Mouse (Mus musculus) neutrophil, adult 59 days (primary cell): ENCODE data around the gene Dpysl5. TPM values are rescaled to one million over a fixed set of nuclear protein-coding genes. Genes with fewer than 3 reads are reported as not detected.

ENCODE experiments used
- total RNA-seq, 2 experiments: library from RNA; stranded (reverse); gene quantifications; 1 replicate in 1 of 2; 2 replicates in 1 of 2; pipeline ENCODE4 v1.2.4; 2023

Dpysl5 gene
- not detected for total RNA-seq

DNA sequence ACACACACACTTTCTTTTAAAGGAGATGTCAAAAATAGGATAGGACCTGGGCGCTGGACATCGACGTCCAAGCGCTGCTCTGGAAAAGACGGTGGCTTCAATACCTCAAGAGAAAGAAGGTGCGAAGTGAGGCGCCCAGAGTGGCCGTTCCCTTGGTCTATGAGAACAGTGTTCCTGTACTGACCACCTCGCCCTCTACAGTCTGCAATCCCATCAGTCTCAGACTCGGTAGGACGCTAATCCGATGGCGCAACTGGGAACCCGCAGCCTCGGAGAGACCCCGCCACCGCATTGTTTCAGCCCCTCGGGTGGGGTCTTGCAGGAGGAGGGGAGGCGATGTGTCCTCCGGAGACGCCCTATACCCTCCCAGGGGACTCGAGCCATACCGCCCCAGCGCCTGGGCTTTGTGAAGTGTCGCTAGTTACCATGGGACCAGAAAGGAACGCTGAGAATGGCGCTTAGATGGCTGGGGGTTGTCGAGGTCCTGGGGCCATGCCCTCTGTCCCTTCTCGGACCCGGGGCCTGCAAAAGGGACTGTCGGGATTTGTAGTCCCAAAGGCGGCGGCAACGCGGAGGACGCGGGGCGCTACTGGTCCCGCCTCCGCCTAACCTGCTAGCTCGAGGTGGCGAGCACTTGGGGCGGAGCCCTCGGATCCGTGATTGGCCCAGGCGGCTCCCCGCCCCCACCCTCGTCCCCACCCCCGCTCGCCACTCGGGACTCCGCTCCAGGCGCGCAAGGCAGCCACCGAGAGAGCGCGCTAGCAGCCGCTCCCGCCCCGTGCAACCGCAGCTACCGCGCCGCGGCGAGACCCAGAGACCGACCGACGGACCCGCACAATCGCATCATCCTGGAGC lies at the start of gene Dpysl5:
Dpysl5 (plus strand) TSS at position 418 of the 855 bp plus-strand sequence.

GRCm38 (mm10) chr5:30666391-30667195 lies 44.8 kb upstream of the Dpysl5 start, which contains the start of gene Cenpa:
Gene Cenpa (plus strand): TSS chr5:30666777.

DNA sequence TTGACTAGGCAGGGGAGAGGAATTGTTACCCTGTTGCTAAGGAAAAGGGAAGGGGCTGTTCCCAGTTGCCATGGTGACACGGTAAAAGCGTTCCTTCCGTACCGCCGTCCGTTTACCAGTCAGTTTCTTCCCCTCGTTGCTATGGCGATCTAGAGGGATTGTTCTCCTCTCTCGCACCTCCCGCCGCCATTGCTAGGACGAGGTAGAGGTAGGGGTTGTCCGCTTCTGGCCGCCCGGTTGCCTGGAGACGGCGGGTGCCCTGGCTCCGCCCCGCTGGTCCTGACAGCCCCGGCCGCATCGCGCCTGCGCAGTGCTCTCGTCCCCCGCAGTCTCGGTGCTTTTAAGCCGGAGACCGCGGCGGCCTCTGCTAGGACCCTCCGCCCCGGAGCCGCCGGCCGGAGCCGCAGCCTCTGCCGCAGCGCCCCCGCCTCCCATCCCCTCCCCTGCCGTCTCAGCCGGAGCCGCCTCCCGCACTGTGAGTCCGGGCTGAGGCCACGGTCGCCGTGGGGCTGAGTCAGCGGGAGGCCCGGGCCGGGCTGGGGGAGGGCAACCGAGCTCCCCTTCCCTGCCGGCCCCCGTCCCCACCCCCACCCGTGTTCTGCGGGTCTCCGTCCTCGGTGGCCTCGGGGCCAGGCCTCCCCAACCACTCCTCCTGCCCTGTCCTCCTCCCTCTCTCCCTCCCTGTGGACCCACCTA lies 103.2 kb downstream of the Dpysl5 start, which contains the start of gene Mapre3:
Mapre3 (plus strand) TSS at position 218 of the 696 bp plus-strand sequence.

Other genes with a start within 250 kb of the Dpysl5 start
- gene Otof, start 249.6 kb upstream of the Dpysl5 start, total RNA-seq, result under 1 TPM; 0.36 to 0.71 TPM
- gene 1700001C02Rik, start 245.5 kb upstream of the Dpysl5 start, total RNA-seq, result not detected
- not detected for gene Cib4, start 165.7 kb upstream of the Dpysl5 start, total RNA-seq
- not detected for gene Kcnk3, start 123.4 kb upstream of the Dpysl5 start, total RNA-seq
- 10 to 100 TPM; 43.2 to 49.5 TPM for gene Slc35f6, start 63.6 kb upstream of the Dpysl5 start, total RNA-seq
- gene Cenpa, start 44.8 kb upstream of the Dpysl5 start, total RNA-seq, result 100 to 1,000 TPM; 127 to 133 TPM
- 1 to 10 TPM; 2.1 to 2.2 TPM for gene Mapre3, start 103.1 kb downstream of the Dpysl5 start, total RNA-seq
- 10 to 100 TPM; 26.1 to 28.0 TPM for gene Tmem214, start 156.4 kb downstream of the Dpysl5 start, total RNA-seq
- gene Agbl5, start 177.1 kb downstream of the Dpysl5 start, total RNA-seq, result 1 to 10 TPM; 6.7 to 7.0 TPM
- 100 to 1,000 TPM; 134 to 146 TPM for gene Ost4, start 196.2 kb downstream of the Dpysl5 start, total RNA-seq
- 10 to 100 TPM; 30.1 to 37.7 TPM for gene Emilin1, start 201.8 kb downstream of the Dpysl5 start, total RNA-seq
- gene Khk, start 209.9 kb downstream of the Dpysl5 start, total RNA-seq, result 10 to 100 TPM; 31.5 to 33.0 TPM
- not detected for gene Cgref1, start 234.0 kb downstream of the Dpysl5 start, total RNA-seq
- 100 to 1,000 TPM; 319 to 353 TPM for gene Preb, start 248.8 kb downstream of the Dpysl5 start, total RNA-seq